Mouse (Mus musculus) myocyte (in vitro differentiated cells): ENCODE data around the gene Fmnl3. TPM values are rescaled to one million over a fixed set of nuclear protein-coding genes. Genes with fewer than 3 reads are reported as not detected.

Experiments
- H3K27me3 ChIP-seq: one replicate; pipeline ENCODE4 v1.6.1; 2011; ENCODE audit not compliant: control insufficient read depth, insufficient read depth, insufficient read length
- H3K36me3 ChIP-seq: one replicate; pipeline ENCODE4 v1.6.1; 2011; ENCODE audit not compliant: control insufficient read depth, insufficient read depth
- H3K4me2 ChIP-seq: one replicate; pipeline ENCODE4 v1.6.1; 2011; ENCODE audit warnings: low read depth, control low read depth
- H3K4me3 ChIP-seq: one replicate; pipeline ENCODE4 v1.5.1; 2011; ENCODE audit warnings: mild to moderate bottlenecking, control low read depth, moderate library complexity
- H3K79me2 ChIP-seq: one replicate; pipeline ENCODE4 v1.6.1; 2011; ENCODE audit not compliant: control insufficient read depth, insufficient read depth
- H3ac ChIP-seq: one replicate; pipeline ENCODE4 v1.6.1; 2011; ENCODE audit not compliant: control insufficient read depth, insufficient read length
- CEBPB ChIP-seq: IDR thresholded peaks from 2 replicates; pipeline ENCODE4 v1.6.1; 2011; ENCODE audit warnings: mild to moderate bottlenecking, moderate library complexity; ENCODE audit not compliant: poor library complexity, insufficient read depth, severe bottlenecking
- E2F4 ChIP-seq: IDR thresholded peaks from one replicate; pipeline ENCODE4 v1.6.1; 2011; ENCODE audit warnings: mild to moderate bottlenecking, control low read depth, moderate library complexity; ENCODE audit not compliant: insufficient read depth
- MAX ChIP-seq: IDR thresholded peaks from one replicate; pipeline ENCODE4 v1.6.1; 2011; ENCODE audit warnings: low read depth, mild to moderate bottlenecking, control low read depth
- MYOD1 ChIP-seq, 3 experiments: IDR thresholded peaks; one replicate each; pipeline ENCODE4 v1.6.1; 2011; ENCODE audit warnings: control low read depth in 2 of 3, low read depth in 2 of 3, mild to moderate bottlenecking in 2 of 3, moderate library complexity in 1 of 3; ENCODE audit not compliant: insufficient read length in 2 of 3, control insufficient read depth in 1 of 3
- MYOG ChIP-seq, 3 experiments: IDR thresholded peaks; one replicate each; pipeline ENCODE4 v1.6.1; 2011; ENCODE audit warnings: control low read depth in 2 of 3, low read depth in 2 of 3, mild to moderate bottlenecking in 2 of 3; ENCODE audit not compliant: insufficient read length in 2 of 3, control insufficient read depth in 1 of 3, insufficient read depth in 1 of 3
- POLR2A ChIP-seq: IDR thresholded peaks from one replicate; pipeline ENCODE4 v1.6.1; 2011; ENCODE audit warnings: low read depth, mild to moderate bottlenecking, control low read depth, moderate library complexity; ENCODE audit not compliant: insufficient read length
- POLR2AphosphoS2 ChIP-seq: IDR thresholded peaks from one replicate; pipeline ENCODE4 v1.6.1; 2011; ENCODE audit warnings: low read depth, control low read depth; ENCODE audit not compliant: insufficient read length
- REST ChIP-seq: IDR thresholded peaks from one replicate; pipeline ENCODE4 v1.6.1; 2011; ENCODE audit warnings: mild to moderate bottlenecking, control low read depth, moderate library complexity; ENCODE audit not compliant: insufficient read depth, insufficient read length
- SRF ChIP-seq: IDR thresholded peaks from one replicate; pipeline ENCODE4 v1.6.1; 2011; ENCODE audit warnings: low read depth; ENCODE audit not compliant: control insufficient read depth, insufficient read length
- TCF12 ChIP-seq: IDR thresholded peaks from one replicate; pipeline ENCODE4 v1.6.1; 2011; ENCODE audit warnings: mild to moderate bottlenecking, control low read depth; ENCODE audit not compliant: poor library complexity, insufficient read depth, severe bottlenecking
- TCF3 ChIP-seq: IDR thresholded peaks from one replicate; pipeline ENCODE4 v1.6.1; 2011; ENCODE audit warnings: low read depth, control low read depth; ENCODE audit not compliant: insufficient read length
- USF1 ChIP-seq: IDR thresholded peaks from one replicate; pipeline ENCODE4 v1.6.1; 2011; ENCODE audit warnings: low read depth, mild to moderate bottlenecking, control low read depth, moderate library complexity
- polyA plus RNA-seq: library from polyadenylated mRNA; unstranded; fragments of >200 nt; fragmentation: generic; extraction: Trizol; gene quantifications from one replicate; pipeline ENCODE4 v1.2.1, GENCODE M21; 2012; ENCODE audit warnings: missing spikeins

The Fmnl3 gene
- polyA plus RNA-seq, 1 experiment = 62.6 TPM

DNA sequence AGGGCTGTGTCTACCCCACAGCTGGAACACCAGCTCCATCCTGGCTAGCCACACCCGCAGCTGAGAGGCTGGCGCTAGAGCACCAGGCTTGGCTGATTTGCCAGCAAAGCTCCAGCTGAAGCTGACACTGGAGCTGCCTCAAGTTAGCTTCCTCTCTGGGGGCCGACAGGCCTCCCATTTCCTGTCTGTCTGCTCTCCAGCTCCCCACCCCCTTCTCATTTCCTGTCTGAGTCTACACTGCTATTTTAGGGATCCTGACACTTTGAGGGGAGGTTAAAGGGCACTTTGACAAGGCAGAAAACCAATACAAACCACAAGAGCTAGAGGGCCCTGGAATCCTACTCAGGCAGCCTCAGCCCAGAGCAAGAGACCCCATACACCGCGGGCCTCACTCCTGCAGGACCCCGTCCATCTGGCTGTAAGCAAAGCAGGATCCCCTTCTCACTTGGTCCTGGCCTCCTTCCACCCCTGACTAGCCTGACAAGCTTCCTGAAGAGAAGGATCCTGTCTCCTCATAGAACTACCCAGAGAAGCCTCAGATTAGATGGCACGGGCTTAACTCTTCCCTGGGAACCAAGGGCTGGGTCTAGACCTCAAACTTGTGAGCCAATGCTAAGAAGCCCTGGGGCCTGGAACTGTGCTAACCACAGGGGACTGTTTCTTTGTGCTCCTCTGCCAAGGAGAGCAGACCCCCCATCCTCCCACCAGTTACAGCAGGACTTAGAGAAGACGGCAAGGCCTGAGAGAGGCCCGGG is 37.2 kb downstream of the Fmnl3 start:
- Histone ChIP-seq H3K4me3 (no peak overlapping the region), H3K27me3 (no peaks in the 10 kb centered on the region), H3K79me2 (peaks cover 38% of the 10 kb centered on the region), H3K4me2 (peak overlapping the region; percentile 70), H3ac (no peak overlapping the region), H3K36me3 (peaks cover 30% of the 10 kb centered on the region)
- TF ChIP-seq TCF12 (peak; percentile 29), MYOG (IDR thresholded peaks at IDR 0.05; ENCODE audit: control insufficient read depth in 1 of 3, insufficient read depth in 1 of 3, insufficient read length in 2 of 3, low read depth in 2 of 3) (peak in 1 of 3 experiments; percentile 63), E2F4 (no peak), POLR2A (peak; percentile 43), POLR2AphosphoS2 (peak; percentile 10), MYOD1 (IDR thresholded peaks at IDR 0.05; ENCODE audit: control insufficient read depth in 1 of 3, insufficient read length in 2 of 3, low read depth in 2 of 3) (peak in 2 of 3 experiments; percentile 55 to 78)

DNA sequence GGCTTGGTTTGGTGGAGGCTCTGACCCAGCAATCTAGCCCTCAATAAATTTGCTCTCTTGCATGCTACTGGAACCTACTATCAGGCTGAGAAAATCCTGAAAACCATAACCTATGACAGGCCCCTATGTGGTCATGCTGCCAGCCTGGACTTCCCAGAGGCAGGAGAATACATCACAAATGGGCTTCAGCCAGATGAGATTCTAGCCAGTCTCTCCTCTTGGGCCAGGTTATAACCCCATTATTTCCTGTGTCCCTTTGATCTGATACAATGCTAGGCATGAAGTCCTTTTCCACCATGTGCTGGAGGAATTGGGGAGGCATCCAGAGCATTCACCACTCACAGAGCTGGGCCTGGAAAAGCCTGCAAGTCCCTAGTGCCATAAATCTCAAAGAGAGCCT is 38.2 kb downstream of the Fmnl3 start:
- no peak for TF ChIP-seq TCF12
- TF ChIP-seq POLR2A = no peak
- no peak for TF ChIP-seq MAX
- TF ChIP-seq TCF3 = no peak
- TF ChIP-seq CEBPB = no peak
- no peak for TF ChIP-seq MYOD1 (IDR thresholded peaks at IDR 0.05; ENCODE audit: control insufficient read depth in 1 of 3, insufficient read length in 2 of 3, low read depth in 2 of 3)
- TF ChIP-seq SRF = no peak
- TF ChIP-seq MYOG (IDR thresholded peaks at IDR 0.05; ENCODE audit: control insufficient read depth in 1 of 3, insufficient read depth in 1 of 3, insufficient read length in 2 of 3, low read depth in 2 of 3) = no peak
- TF ChIP-seq USF1 = no peak
- no peak for TF ChIP-seq REST
- TF ChIP-seq E2F4 = no peak
- TF ChIP-seq POLR2AphosphoS2 = no peak
- Histone ChIP-seq H3K27me3 (no peaks in the 10 kb centered on the region), H3K4me2 (peak overlapping the region; percentile 70), H3K36me3 (peaks cover 38% of the 10 kb centered on the region), H3K4me3 (no peak overlapping the region), H3ac (no peak overlapping the region), H3K79me2 (peaks cover 28% of the 10 kb centered on the region)

DNA sequence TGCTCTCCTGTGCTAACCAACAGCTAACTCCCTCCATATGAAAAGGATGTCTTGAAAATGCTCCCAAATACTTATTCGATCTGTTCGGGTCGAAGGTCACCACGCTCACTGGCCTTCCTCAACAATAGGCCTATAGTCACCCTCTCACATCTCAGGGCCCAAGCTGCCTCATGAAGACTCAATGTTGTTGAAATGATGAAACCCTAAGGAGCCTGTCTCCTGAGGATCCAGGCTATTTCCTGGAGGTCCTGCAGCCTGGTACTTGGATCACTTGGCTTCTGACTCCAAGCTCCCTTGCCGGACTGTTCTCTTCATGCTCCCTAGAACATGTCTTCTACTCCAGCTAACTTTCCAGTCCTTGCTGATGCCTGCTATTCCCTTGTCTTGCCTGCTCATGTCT is 38.9 kb downstream of the Fmnl3 start:
- no peak overlapping the region for H3K4me2 ChIP-seq
- peaks cover 46% of the 10 kb centered on the region for H3K36me3 ChIP-seq
- H3ac ChIP-seq = no peak overlapping the region
- H3K27me3 ChIP-seq = no peaks in the 10 kb centered on the region
- TF ChIP-seq REST = no peak
- TF ChIP-seq POLR2A = no peak
- TF ChIP-seq CEBPB = no peak
- TF ChIP-seq MYOG (IDR thresholded peaks at IDR 0.05; ENCODE audit: control insufficient read depth in 1 of 3, insufficient read depth in 1 of 3, insufficient read length in 2 of 3, low read depth in 2 of 3) = no peak
- H3K4me3 ChIP-seq = no peak overlapping the region
- H3K79me2 ChIP-seq = peaks cover 21% of the 10 kb centered on the region

DNA sequence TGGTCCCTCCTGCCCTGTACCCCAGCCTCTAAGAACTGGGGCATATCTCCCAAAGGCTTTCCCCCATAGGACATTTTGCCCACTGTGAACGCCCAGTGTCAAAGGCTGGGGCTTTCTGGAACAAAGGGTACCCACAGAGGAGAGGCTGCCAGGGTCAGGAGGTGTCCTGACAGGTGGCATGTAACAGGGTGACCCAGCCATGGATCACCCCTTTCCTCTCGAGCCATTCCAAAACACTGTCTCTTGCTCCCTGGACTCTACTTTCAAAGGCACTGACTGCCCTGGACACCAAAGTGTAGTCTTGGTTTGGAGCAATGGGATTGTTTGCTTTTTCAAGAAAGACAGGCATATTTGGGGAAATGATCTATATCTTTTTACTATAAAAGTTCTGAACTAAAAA is 40.0 kb downstream of the Fmnl3 start:
- Histone ChIP-seq H3ac (no peak overlapping the region), H3K4me2 (no peak overlapping the region), H3K27me3 (no peaks in the 10 kb centered on the region), H3K79me2 (peaks cover 10% of the 10 kb centered on the region), H3K4me3 (no peak overlapping the region), H3K36me3 (peaks cover 52% of the 10 kb centered on the region)
- TF ChIP-seq MYOG (IDR thresholded peaks at IDR 0.05; ENCODE audit: control insufficient read depth in 1 of 3, insufficient read depth in 1 of 3, insufficient read length in 2 of 3, low read depth in 2 of 3) (no peak), REST (no peak), USF1 (no peak), TCF3 (no peak), E2F4 (no peak), POLR2A (no peak), MYOD1 (IDR thresholded peaks at IDR 0.05; ENCODE audit: control insufficient read depth in 1 of 3, insufficient read length in 2 of 3, low read depth in 2 of 3) (no peak)

DNA sequence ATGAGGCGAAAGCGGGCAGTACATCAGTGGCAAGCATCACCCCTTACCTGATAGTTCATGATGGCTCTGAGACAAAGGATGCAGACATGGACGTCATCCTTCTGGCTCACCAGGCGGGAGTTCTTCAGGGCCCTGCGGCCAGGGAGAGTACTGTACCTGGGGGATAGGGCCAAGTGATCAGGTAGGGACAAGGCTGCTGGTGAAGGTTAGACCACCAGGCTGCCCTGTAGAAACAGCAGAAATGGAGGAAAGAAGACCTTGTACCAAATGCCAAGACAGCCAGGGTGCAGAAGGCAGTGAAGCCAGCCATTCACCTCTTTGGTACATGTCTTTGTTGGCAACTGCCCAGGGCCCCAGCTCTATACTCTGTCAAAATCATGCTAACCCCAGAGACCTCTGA is 42.3 kb downstream of the Fmnl3 start:
- no peak for TF ChIP-seq MYOD1 (IDR thresholded peaks at IDR 0.05; ENCODE audit: control insufficient read depth in 1 of 3, insufficient read length in 2 of 3, low read depth in 2 of 3)
- TF ChIP-seq POLR2AphosphoS2 = peak; percentile 25
- Histone ChIP-seq H3K79me2 (peaks cover 10% of the 10 kb centered on the region), H3ac (no peak overlapping the region), H3K4me2 (no peak overlapping the region), H3K36me3 (peaks cover 75% of the 10 kb centered on the region), H3K4me3 (no peak overlapping the region), H3K27me3 (no peaks in the 10 kb centered on the region)
